Mouse (Mus musculus): ENCODE measurements around the gene Fgf22. TPM values are rescaled to one million over a fixed set of nuclear protein-coding genes. Genes with fewer than 3 reads are reported as not detected.
A peak's percentile ranks its signal among the peaks of the same experiment; 100 is the strongest.

Fgf22 gene
- polyA plus RNA-seq (2015; fragmentation: Nextera tagmentation; extraction: Ambion mirVana), result 1.8 TPM in 2 replicates

DNA sequence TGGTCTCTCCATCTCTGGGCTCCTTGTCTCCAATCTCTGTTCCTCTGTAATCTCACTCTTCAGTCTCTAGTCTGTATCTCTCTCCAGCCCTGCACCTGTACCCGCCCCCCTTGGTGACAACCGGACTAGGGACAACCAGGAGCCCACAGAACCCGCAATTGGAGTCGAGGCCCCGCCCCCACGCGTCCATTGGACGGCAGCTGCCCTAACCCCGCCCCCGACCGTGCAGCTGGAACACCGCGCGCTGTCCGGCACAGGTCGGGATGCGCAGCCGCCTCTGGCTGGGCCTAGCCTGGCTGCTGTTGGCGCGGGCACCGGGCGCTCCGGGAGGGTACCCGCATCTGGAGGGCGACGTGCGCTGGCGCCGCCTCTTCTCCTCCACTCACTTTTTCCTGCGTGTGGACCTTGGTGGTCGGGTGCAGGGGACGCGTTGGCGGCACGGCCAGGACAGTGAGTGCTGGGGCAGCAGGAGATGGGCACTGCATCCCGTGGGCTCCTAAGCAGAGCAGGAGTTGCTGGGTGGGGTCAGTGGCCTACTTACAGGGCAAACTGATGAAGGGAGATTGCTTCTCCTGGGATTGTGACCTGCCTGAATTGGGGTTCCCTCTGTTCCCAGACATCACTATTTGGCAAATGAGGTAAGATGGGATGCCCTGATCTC lies at the start of gene Fgf22:
TSS of gene Fgf22 (plus strand) at position 221 of the 661 bp plus-strand sequence.
- Histone ChIP-seq H3K9ac (ENCODE audit: low read depth, low read length) (peak within 1 kb of the TSS; percentile 68), H3K27me3 (ENCODE audit: control insufficient read depth, insufficient read depth, low read depth, low read length) (no peaks in the 10 kb centered on the region), H3K4me3 (ENCODE audit: low read depth, low read length) (peak within 1 kb of the TSS; percentile 46), H3K4me2 (ENCODE audit: low read length) (peak within 1 kb of the TSS; percentile 83), H3K36me3 (ENCODE audit: control insufficient read depth, insufficient read depth, low read length) (peaks cover 17% of the 10 kb centered on the region), H3K9me3 (replicated peaks; ENCODE audit: control insufficient read depth, low read length, poor library complexity, severe bottlenecking) (no peaks in the 10 kb centered on the region), H3K27ac (ENCODE audit: low read length) (no peak within 1 kb of the TSS), H3K4me1 (ENCODE audit: control insufficient read depth, insufficient read depth, low read length) (peaks cover 5% of the 10 kb centered on the region; the same call in 1 of the 2 replicates)
- peak; percentile 85 for ATAC-seq
- 2% methylated on average over 36 of the region's 36 CpGs for WGBS

DNA sequence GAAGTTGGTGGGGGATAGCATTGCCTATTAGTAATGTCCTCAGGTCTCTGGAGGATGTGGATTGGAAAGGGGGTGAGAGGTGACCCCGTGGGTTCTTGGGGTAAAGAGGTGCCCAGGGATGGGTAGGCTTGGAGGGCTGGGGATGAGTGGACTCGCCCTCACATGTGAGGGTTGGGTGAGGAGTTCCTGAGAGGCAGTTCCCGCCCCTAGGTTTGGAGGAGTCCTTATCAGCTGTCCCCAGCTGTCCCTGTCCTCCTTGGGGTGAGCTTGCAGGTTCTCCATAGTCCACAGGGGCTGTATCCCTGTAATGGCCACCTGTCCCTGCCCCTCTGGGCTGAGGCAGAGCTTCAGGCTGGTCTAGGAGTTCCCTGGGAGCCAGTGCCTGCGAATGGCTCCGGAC lies 48.9 kb upstream of the Fgf22 start:
- H3K4me2 ChIP-seq (ENCODE audit: low read length), result peak overlapping the region; percentile 69
- H3K9me3 ChIP-seq (replicated peaks; ENCODE audit: control insufficient read depth, low read length, poor library complexity, severe bottlenecking), result no peaks in the 10 kb centered on the region
- H3K27me3 ChIP-seq (ENCODE audit: control insufficient read depth, insufficient read depth, low read depth, low read length), result no peaks in the 10 kb centered on the region
- peak overlapping the region; percentile 11; the same call in 1 of the 2 replicates for H3K4me3 ChIP-seq (ENCODE audit: low read depth, low read length)
- peaks cover 30% of the 10 kb centered on the region for H3K4me1 ChIP-seq (ENCODE audit: control insufficient read depth, insufficient read depth, low read length)
- peak overlapping the region; percentile 89; the same call in 1 of the 2 replicates for H3K9ac ChIP-seq (ENCODE audit: low read depth, low read length)
- H3K27ac ChIP-seq (ENCODE audit: low read length), result no peak overlapping the region
- peaks cover 13% of the 10 kb centered on the region; the same call in 1 of the 2 replicates for H3K36me3 ChIP-seq (ENCODE audit: control insufficient read depth, insufficient read depth, low read length)
- no peak for ATAC-seq
- 76% methylated on average over 5 of the region's 5 CpGs for WGBS

DNA sequence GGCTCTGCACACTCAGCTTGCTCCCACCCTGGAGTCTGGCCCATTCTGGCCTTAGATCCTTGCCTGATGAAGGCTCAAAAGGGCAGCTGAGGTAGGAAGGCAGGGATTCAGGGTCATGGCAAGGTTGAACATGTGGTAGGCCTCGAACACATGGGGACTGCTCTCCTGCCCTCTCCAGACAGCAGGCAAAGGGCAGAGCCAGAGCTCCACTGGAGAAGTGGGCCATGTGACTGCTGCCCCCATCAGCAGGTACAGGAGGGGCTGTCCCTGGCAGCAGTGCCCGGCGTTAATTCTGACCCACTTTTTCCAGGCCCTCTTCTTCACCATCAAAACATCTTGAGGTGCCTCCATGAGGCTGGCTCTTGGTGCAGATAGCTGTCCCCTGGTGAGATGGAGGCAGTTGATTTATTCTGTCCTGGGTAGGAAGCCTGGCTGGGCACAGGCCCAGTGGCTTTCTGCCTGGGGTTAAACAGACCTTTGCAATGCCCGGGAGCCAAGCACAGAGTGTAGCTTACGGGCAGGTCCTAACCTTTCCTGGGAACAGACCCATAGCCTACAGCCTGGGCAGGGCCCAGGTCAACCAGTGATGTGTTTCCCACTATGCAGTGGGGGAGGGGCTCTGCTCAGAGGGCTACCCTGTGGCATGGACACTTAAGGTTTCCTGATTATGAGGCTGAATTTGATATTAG lies 48.3 kb upstream of the Fgf22 start:
- peak overlapping the region; percentile 89 for H3K9ac ChIP-seq (ENCODE audit: low read depth, low read length)
- ATAC-seq, result no peak
- 86% methylated on average over 5 of the region's 5 CpGs for WGBS
- H3K36me3 ChIP-seq (ENCODE audit: control insufficient read depth, insufficient read depth, low read length), result peaks cover 16% of the 10 kb centered on the region; the same call in 1 of the 2 replicates
- H3K4me1 ChIP-seq (ENCODE audit: control insufficient read depth, insufficient read depth, low read length), result peaks cover 30% of the 10 kb centered on the region
- no peaks in the 10 kb centered on the region for H3K27me3 ChIP-seq (ENCODE audit: control insufficient read depth, insufficient read depth, low read depth, low read length)
- H3K27ac ChIP-seq (ENCODE audit: low read length), result no peak overlapping the region
- H3K4me2 ChIP-seq (ENCODE audit: low read length), result peak overlapping the region; percentile 69
- no peaks in the 10 kb centered on the region for H3K9me3 ChIP-seq (replicated peaks; ENCODE audit: control insufficient read depth, low read length, poor library complexity, severe bottlenecking)
- peak overlapping the region; percentile 11; the same call in 1 of the 2 replicates for H3K4me3 ChIP-seq (ENCODE audit: low read depth, low read length)

DNA sequence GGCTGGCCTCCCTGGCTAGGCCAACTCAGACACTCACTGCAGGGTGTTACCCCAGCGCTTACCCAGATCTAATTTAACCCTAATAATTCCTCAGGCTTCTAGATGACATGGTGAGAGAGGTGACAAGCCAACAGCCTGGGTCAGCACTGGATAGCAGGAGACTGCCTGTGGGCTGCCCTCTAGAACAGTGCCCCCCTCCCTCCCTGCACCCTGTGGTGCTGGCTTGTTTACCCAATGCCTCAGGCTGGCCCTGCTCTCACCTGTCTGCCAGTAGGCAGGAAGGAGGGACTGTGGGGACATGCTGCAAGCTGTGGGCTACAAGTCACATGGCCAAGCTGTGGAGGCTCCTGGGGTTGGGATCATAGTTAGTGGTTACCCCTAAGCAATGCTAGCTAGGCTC lies 47.7 kb upstream of the Fgf22 start:
- WGBS, result 83% methylated on average over 1 of the region's 1 CpGs
- Histone ChIP-seq H3K4me3 (ENCODE audit: low read depth, low read length) (peak overlapping the region; percentile 9; the same call in 1 of the 2 replicates), H3K27me3 (ENCODE audit: control insufficient read depth, insufficient read depth, low read depth, low read length) (no peaks in the 10 kb centered on the region), H3K9ac (ENCODE audit: low read depth, low read length) (no peak overlapping the region), H3K9me3 (replicated peaks; ENCODE audit: control insufficient read depth, low read length, poor library complexity, severe bottlenecking) (no peaks in the 10 kb centered on the region), H3K36me3 (ENCODE audit: control insufficient read depth, insufficient read depth, low read length) (peaks cover 16% of the 10 kb centered on the region; the same call in 1 of the 2 replicates), H3K4me1 (ENCODE audit: control insufficient read depth, insufficient read depth, low read length) (peaks cover 30% of the 10 kb centered on the region), H3K4me2 (ENCODE audit: low read length) (peak overlapping the region; percentile 18; the same call in 1 of the 2 replicates), H3K27ac (ENCODE audit: low read length) (0 out of 2 replicates have a peak overlapping the region, but pooled peaks have one; percentile 37)
- ATAC-seq, result no peak

DNA sequence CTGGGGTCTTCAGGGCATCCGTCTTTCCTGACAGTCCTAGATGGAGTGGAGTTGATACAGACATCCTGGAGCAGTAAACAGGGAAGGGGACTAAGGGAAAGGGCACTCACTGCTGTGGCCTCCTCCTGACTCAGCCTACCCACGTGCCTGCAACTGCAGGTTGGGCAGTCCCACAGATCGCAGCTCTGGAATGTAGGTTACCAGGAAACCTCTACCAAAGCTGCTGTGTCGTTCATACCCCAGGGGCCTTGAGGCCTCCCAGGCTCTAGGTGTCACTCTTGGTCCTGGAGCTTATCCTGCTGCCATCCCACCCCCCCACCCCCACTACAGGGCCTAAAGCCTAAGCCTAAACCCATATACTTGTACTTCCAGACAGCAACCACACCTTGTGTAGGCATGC lies 47.1 kb upstream of the Fgf22 start:
- peaks cover 16% of the 10 kb centered on the region; the same call in 1 of the 2 replicates for H3K36me3 ChIP-seq (ENCODE audit: control insufficient read depth, insufficient read depth, low read length)
- 66% methylated on average over 4 of the region's 4 CpGs for WGBS
- no peaks in the 10 kb centered on the region for H3K27me3 ChIP-seq (ENCODE audit: control insufficient read depth, insufficient read depth, low read depth, low read length)
- H3K4me1 ChIP-seq (ENCODE audit: control insufficient read depth, insufficient read depth, low read length), result peaks cover 30% of the 10 kb centered on the region
- H3K9ac ChIP-seq (ENCODE audit: low read depth, low read length), result no peak overlapping the region
- H3K4me2 ChIP-seq (ENCODE audit: low read length), result peak overlapping the region; percentile 18; the same call in 1 of the 2 replicates
- no peak overlapping the region for H3K27ac ChIP-seq (ENCODE audit: low read length)
- ATAC-seq, result no peak
- no peaks in the 10 kb centered on the region for H3K9me3 ChIP-seq (replicated peaks; ENCODE audit: control insufficient read depth, low read length, poor library complexity, severe bottlenecking)
- H3K4me3 ChIP-seq (ENCODE audit: low read depth, low read length), result no peak overlapping the region

DNA sequence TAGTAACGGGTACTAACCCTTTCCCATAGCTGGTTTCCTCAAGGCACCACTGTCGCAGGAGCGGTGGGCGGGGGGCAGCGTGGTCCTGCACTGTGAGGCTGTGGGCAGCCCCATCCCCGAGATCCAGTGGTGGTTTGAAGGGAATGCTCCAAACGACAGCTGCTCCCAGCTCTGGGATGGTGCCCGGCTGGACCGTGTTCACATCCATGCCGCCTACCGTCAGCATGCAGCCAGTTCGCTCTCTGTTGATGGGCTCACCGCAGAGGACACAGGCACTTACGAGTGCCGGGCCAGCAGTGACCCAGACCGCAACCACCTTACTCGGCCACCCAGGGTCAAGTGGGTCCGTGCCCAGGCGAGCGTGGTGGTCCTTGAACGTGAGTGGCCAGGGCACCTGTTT lies 46.2 kb upstream of the Fgf22 start:
- ATAC-seq, result no peak
- Histone ChIP-seq H3K9me3 (replicated peaks; ENCODE audit: control insufficient read depth, low read length, poor library complexity, severe bottlenecking) (no peaks in the 10 kb centered on the region), H3K4me1 (ENCODE audit: control insufficient read depth, insufficient read depth, low read length) (peaks cover 30% of the 10 kb centered on the region), H3K4me2 (ENCODE audit: low read length) (0 out of 2 replicates have a peak overlapping the region, but pooled peaks have one; percentile 3), H3K27ac (ENCODE audit: low read length) (no peak overlapping the region), H3K9ac (ENCODE audit: low read depth, low read length) (no peak overlapping the region), H3K4me3 (ENCODE audit: low read depth, low read length) (no peak overlapping the region), H3K27me3 (ENCODE audit: control insufficient read depth, insufficient read depth, low read depth, low read length) (no peaks in the 10 kb centered on the region), H3K36me3 (ENCODE audit: control insufficient read depth, insufficient read depth, low read length) (peaks cover 16% of the 10 kb centered on the region; the same call in 1 of the 2 replicates)
- 90% methylated on average over 21 of the region's 21 CpGs for WGBS

DNA sequence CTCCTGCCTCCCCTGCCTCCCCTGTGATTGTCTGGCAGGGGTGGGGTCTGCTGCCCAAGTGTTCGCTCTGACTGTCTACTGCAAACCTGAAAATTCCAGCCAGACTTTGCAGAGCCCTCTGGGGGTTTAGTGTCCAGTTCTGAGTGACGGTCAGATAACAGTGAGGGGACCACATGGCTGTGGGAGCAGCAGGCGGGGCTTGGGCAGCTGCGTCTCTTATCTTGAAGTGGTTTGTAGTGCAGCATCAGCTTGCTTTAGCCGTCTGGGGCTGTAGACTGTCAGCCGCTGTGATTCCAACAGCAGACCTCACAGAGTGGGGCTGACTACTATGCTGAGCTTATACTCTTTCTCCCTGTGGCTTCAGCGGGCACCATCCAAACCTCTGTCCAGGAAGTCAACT lies 45.6 kb upstream of the Fgf22 start:
- H3K9me3 ChIP-seq (replicated peaks; ENCODE audit: control insufficient read depth, low read length, poor library complexity, severe bottlenecking), result no peaks in the 10 kb centered on the region
- H3K9ac ChIP-seq (ENCODE audit: low read depth, low read length), result no peak overlapping the region
- ATAC-seq, result no peak
- H3K4me3 ChIP-seq (ENCODE audit: low read depth, low read length), result no peak overlapping the region
- H3K36me3 ChIP-seq (ENCODE audit: control insufficient read depth, insufficient read depth, low read length), result peaks cover 16% of the 10 kb centered on the region; the same call in 1 of the 2 replicates
- H3K27me3 ChIP-seq (ENCODE audit: control insufficient read depth, insufficient read depth, low read depth, low read length), result no peaks in the 10 kb centered on the region
- H3K4me2 ChIP-seq (ENCODE audit: low read length), result no peak overlapping the region
- peaks cover 30% of the 10 kb centered on the region for H3K4me1 ChIP-seq (ENCODE audit: control insufficient read depth, insufficient read depth, low read length)
- H3K27ac ChIP-seq (ENCODE audit: low read length), result no peak overlapping the region
- 84% methylated on average over 7 of the region's 7 CpGs for WGBS

DNA sequence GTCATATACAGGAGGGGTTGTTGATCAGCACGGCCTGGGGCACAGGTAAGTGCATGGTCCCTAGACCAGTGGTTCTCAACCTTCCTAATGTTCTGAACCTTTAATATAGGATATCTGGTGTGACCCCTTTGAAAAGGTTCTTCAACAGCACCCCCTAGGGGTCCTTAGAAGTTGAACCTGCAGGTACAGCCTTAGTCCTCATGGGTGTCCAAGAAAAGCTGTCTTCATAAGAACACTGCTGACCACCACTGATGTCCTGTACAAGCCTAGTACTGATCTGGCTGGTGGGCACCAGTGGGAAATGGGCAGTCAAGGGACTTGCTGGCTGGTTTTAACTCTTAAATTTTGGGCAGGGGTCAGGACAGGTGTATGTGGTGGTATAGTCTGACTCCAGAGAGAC lies 42.8 kb upstream of the Fgf22 start:
- H3K36me3 ChIP-seq (ENCODE audit: control insufficient read depth, insufficient read depth, low read length), result peaks cover 16% of the 10 kb centered on the region; the same call in 1 of the 2 replicates
- H3K4me3 ChIP-seq (ENCODE audit: low read depth, low read length), result no peak overlapping the region
- H3K9ac ChIP-seq (ENCODE audit: low read depth, low read length), result no peak overlapping the region
- peaks cover 13% of the 10 kb centered on the region for H3K4me1 ChIP-seq (ENCODE audit: control insufficient read depth, insufficient read depth, low read length)
- H3K4me2 ChIP-seq (ENCODE audit: low read length), result no peak overlapping the region
- H3K27ac ChIP-seq (ENCODE audit: low read length), result no peak overlapping the region
- WGBS, result 86% methylated on average over 1 of the region's 1 CpGs
- ATAC-seq, result no peak
- no peaks in the 10 kb centered on the region for H3K9me3 ChIP-seq (replicated peaks; ENCODE audit: control insufficient read depth, low read length, poor library complexity, severe bottlenecking)
- H3K27me3 ChIP-seq (ENCODE audit: control insufficient read depth, insufficient read depth, low read depth, low read length), result peaks cover 8% of the 10 kb centered on the region; the same call in 1 of the 2 replicates

Data from midbrain, embryonic 16.5 days (tissue).